Mouse (Mus musculus) urinary bladder, postnatal 14 days (tissue): ENCODE data around the gene Rpsa.

Experiments
- DNase-seq: peaks from one replicate; pipeline ENCODE4 v3.0.0; 2021; ENCODE audit warnings: low spot score

Gene Rpsa

GRCm38 (mm10) chr9:120171295-120171694, 43.8 kb downstream of the Rpsa start:
- DNase-seq, result peak; percentile 73

- no peak for DNase-seq
Measured at GRCm38 (mm10) chr9:120174436-120175137, 47.1 kb downstream of the Rpsa start.

GRCm38 (mm10) chr9:120178813-120179212, 51.3 kb downstream of the Rpsa start:
- DNase-seq, result peak; percentile 38
